ENCODE assay signal across 10 mouse cellular contexts in genomic region chr16:17768834-17769233, GRCm38 (mm10). TPM values are rescaled to one million over a fixed set of nuclear protein-coding genes. Genes with fewer than 3 reads are reported as not detected.
DNase-seq lines count a peak whose midpoint lies in the region; ATAC-seq and TF ChIP-seq lines count a peak whose summit lies in the region.
"Had no signal": no experiment of that assay in that cellular context is flagged by ENCODE, and none has a peak within 500 bp of the region (broad histone marks: within the 10 kb centered on the region; RNA-seq: fewer than 3 reads in every experiment).

No protein-coding gene starts in this region.

- peak overlapping the region; percentile 54 for H3K27ac ChIP-seq in embryonic fibroblast, embryonic 13.5 days (ENCODE audit: insufficient read depth, low read length)
- H3K27ac ChIP-seq in forebrain, embryonic 16.5 days (ENCODE audit: low read length): no peak overlapping the region
- H3K27ac ChIP-seq: limb, embryonic 12.5 days had no signal

- H3K36me3 ChIP-seq in forebrain, embryonic 16.5 days (ENCODE audit: control insufficient read depth, insufficient read depth): peaks cover 21% of the 10 kb centered on the region; the same call in 1 of the 2 replicates

- no peaks in the 10 kb centered on the region for H3K9me3 ChIP-seq in forebrain, embryonic 16.5 days (ENCODE audit: control insufficient read depth, low read length)
- H3K9me3 ChIP-seq: limb, embryonic 12.5 days had no signal

- peaks cover 15% of the 10 kb centered on the region for H3K4me1 ChIP-seq in embryonic fibroblast, embryonic 13.5 days (ENCODE audit: control insufficient read depth, insufficient read depth, low read length)
- H3K4me1 ChIP-seq in forebrain, embryonic 16.5 days (replicated peaks; ENCODE audit: control insufficient read depth, insufficient read depth, low read length): no peaks in the 10 kb centered on the region; the same call in 1 of the 2 replicates

- no peak for TF ChIP-seq CTCF in embryonic fibroblast, embryonic 13.5 days (IDR thresholded peaks at IDR 0.05; ENCODE audit: borderline replicate concordance, insufficient read depth, low read length)

- peak; percentile 82; the same call in 1 of the 2 replicates for ATAC-seq in cerebellum, adult (ENCODE audit: insufficient number of reproducible peaks, low FRiP score, low TSS enrichment)
- no peak for ATAC-seq in granulocyte monocyte progenitor cell, adult 5-6 weeks (replicated peaks; ENCODE audit: poor library complexity, severe bottlenecking)
- ATAC-seq in forebrain, embryonic 16.5 days: no peak
- ATAC-seq in monocyte, adult 5-6 weeks (replicated peaks; ENCODE audit: insufficient number of reproducible peaks, low FRiP score, low TSS enrichment, poor library complexity, severe bottlenecking): no peak

- DNase-seq in cerebellum, postnatal 4 days (ENCODE audit: low spot score in 2 of 2): no peak
- DNase-seq in NIH3T3 (ENCODE audit: low read depth): peak; percentile 74
- peak; percentile 14 to 24 for DNase-seq in layer of hippocampus, postnatal 36 days
- DNase-seq: thymus, postnatal 4 days had no signal

- no peak overlapping the region for H3K4me3 ChIP-seq in embryonic fibroblast, embryonic 13.5 days (ENCODE audit: insufficient read depth, low read length)
- H3K4me3 ChIP-seq in forebrain, embryonic 16.5 days (replicated peaks; ENCODE audit: low read length): no peak overlapping the region
- H3K4me3 ChIP-seq: limb, embryonic 12.5 days had no signal

- H3K9ac ChIP-seq in forebrain, embryonic 16.5 days (replicated peaks; ENCODE audit: low read depth, low read length): no peak overlapping the region
- H3K9ac ChIP-seq: limb, embryonic 12.5 days had no signal

- WGBS in forebrain, embryonic 16.5 days: 82% methylated on average over 7 of the region's 7 CpGs

- TF ChIP-seq POLR2A in embryonic fibroblast, embryonic 13.5 days (IDR thresholded peaks at IDR 0.05; ENCODE audit: low read depth, low read length): no peak

- H3K27me3 ChIP-seq in forebrain, embryonic 16.5 days (replicated peaks; ENCODE audit: control insufficient read depth, insufficient read depth, low read length): no peaks in the 10 kb centered on the region
- H3K27me3 ChIP-seq: limb, embryonic 12.5 days had no signal

- H3K4me2 ChIP-seq in forebrain, embryonic 16.5 days (ENCODE audit: low read length): no peak overlapping the region
- H3K4me2 ChIP-seq: limb, embryonic 12.5 days had no signal

RNA-seq across cellular contexts. Expression of gene Klhl22, which starts 9.4 kb away (rescaled TPM):
- polyA plus RNA-seq in embryonic fibroblast, embryonic 13.5 days (2011; ENCODE audit: insufficient read length, low read depth, missing spikeins): 53.4 and 63.8 TPM in 2 replicates
- 100 to 1,000 TPM in 1 of 2 experiments, 10 to 100 TPM in 1; 86.2 to 109 TPM for total RNA-seq in layer of hippocampus, postnatal 36 days (2021)
- 16.7 and 20.1 TPM in 2 replicates for total RNA-seq in granulocyte monocyte progenitor cell, adult 5-6 weeks (2014; fragmentation: Nextera tagmentation)
- total RNA-seq in granulocyte monocyte progenitor cell, adult 5-6 weeks (2017): 13.2 and 24.6 TPM in 2 replicates
- polyA plus RNA-seq in forebrain, embryonic 16.5 days (2015; fragmentation: Nextera tagmentation; extraction: Ambion mirVana): 76.1 and 89.5 TPM in 2 replicates
- 5.0 to 8.2 TPM (median 6.7 TPM) in 3 replicates for total RNA-seq in monocyte, adult 5-6 weeks (2017)

RNA-seq across cellular contexts. Expression of gene Scarf2, which starts 28.2 kb away (rescaled TPM):
- 46.1 and 46.5 TPM in 2 replicates for polyA plus RNA-seq in embryonic fibroblast, embryonic 13.5 days (2011; ENCODE audit: insufficient read length, low read depth, missing spikeins)
- 1 to 10 TPM; 2.1 to 2.4 TPM for total RNA-seq in layer of hippocampus, postnatal 36 days (2021)
- total RNA-seq in granulocyte monocyte progenitor cell, adult 5-6 weeks (2014; fragmentation: Nextera tagmentation): 1.1 TPM in 1 of 2 replicates, not detected in the other
- total RNA-seq in granulocyte monocyte progenitor cell, adult 5-6 weeks (2017): not detected in 2 replicates
- 0.99 and 1.4 TPM in 2 replicates for polyA plus RNA-seq in forebrain, embryonic 16.5 days (2015; fragmentation: Nextera tagmentation; extraction: Ambion mirVana)
- total RNA-seq in monocyte, adult 5-6 weeks (2017): 0.19 to 0.21 TPM in 2 of 3 replicates, not detected in the other

RNA-seq across cellular contexts. Expression of gene Med15, which starts 36.1 kb away (rescaled TPM):
- polyA plus RNA-seq in embryonic fibroblast, embryonic 13.5 days (2011; ENCODE audit: insufficient read length, low read depth, missing spikeins): 65.3 and 67.2 TPM in 2 replicates
- 10 to 100 TPM; 73.4 to 80.2 TPM for total RNA-seq in layer of hippocampus, postnatal 36 days (2021)
- total RNA-seq in granulocyte monocyte progenitor cell, adult 5-6 weeks (2014; fragmentation: Nextera tagmentation): 59.4 and 61.7 TPM in 2 replicates
- total RNA-seq in granulocyte monocyte progenitor cell, adult 5-6 weeks (2017): 21.3 and 23.7 TPM in 2 replicates
- 41.9 and 50.1 TPM in 2 replicates for polyA plus RNA-seq in forebrain, embryonic 16.5 days (2015; fragmentation: Nextera tagmentation; extraction: Ambion mirVana)
- 55.5 to 92.1 TPM (median 65.8 TPM) in 3 replicates for total RNA-seq in monocyte, adult 5-6 weeks (2017)

Comparison
In these comparisons a context has a peak if more than half of its experiments do, and no peak if none do; other contexts are left out.
1. DNase-seq: peak in NIH3T3 (single experiment) and layer of hippocampus, postnatal 36 days (2 of 2); none in cerebellum, postnatal 4 days (0 of 2).